Mouse (Mus musculus) frontal cortex, adult (tissue): Measurements from ENCODE around the gene Adam17.
A peak's percentile ranks its signal among the peaks of the same experiment; 100 is the strongest.
"Not testable (repeated sequence)": the region's sequence is repeated elsewhere in the genome, so short reads cannot be mapped to it uniquely, and the experiment has no call there.

Experiments used
- ATAC-seq: cut with Nextera tagmentation; 2 replicates; pipeline ENCODE4 v1.9.2; 2017; ENCODE audit warnings: mild to moderate bottlenecking, moderate library complexity, mixed read lengths; ENCODE audit not compliant: low TSS enrichment

Adam17 gene

DNA sequence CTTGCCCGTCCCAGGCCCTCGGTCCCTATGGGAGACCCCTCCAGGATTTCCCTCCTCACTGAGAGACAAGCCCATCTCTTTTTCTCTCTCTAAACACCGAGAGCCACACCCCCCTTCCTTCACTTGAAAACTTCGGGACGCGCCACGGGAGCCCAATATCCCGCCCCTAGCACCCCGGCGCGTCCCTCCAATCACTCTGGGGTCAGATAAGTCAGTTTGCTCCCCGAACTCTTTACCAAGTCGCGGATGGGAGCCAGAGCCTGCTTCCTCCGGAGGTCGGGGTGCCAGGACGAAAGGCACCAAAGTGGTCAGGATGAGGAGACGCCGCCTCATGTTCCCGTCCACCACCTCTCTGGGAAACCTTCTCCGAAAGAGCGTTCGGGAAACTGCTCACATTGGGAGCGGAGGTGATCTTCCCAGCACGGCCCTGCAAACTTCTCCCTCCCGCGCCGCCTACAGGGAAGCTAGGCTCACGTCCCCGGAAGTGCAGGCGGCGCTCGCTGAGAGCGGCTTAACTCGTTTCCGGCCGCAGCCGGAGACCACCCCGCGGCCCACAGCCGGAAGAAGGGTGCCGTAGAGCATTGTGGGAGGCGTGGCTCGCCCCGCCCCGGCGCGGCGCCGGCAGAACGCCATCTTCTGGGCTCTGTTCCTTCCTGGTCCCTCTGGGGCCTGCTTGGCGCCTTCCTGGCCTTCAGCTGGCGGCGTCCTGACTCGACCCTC lies at the start of gene Adam17:
TSS of gene Adam17 (minus strand) at position 533 of the 720 bp plus-strand sequence.
- peak; percentile 99 for ATAC-seq

DNA sequence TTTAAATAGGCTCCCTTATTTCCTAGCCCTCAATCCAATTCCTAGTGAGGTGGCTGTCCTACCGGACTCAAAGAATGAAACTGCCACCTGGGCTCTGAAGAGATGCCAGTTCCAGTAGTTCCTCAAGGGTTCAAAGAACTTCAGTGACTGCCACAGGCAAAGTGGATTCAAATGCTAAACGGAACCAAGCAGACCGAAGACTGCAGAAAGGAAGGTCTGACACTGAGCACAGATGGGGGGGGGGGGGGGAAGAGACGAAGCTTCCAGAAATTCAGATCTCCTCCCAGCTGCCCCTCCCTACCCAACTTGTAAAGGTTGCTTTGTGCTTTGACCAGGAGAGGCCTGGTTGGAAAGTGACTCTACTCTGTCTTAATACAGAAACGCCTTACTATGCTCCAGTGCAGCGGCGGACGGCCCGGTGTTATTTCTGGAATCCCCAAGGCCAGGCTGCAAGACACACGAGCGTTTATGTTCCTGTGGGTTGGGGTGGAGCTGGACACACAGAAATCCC lies 45.2 kb upstream of the Adam17 start:
- no peak for ATAC-seq

DNA sequence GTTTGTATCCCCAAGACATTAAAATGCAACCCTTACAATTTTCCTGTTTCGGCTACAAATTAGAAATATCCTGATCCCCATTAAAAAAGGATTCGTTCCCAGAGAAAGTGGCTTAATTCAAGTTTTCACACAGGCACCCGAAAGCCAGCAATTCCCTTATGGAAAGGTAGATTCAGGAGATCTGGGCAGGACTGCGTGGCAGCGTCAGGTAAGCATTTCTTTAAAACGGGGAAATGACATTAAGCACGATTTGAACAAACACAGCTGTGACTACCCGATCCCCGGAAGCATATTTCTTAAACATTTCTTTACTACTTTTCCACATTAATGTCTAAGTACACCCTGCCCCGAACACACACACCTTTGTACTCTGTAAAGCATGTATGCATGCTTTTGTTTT lies 44.7 kb upstream of the Adam17 start:
- ATAC-seq = no peak

DNA sequence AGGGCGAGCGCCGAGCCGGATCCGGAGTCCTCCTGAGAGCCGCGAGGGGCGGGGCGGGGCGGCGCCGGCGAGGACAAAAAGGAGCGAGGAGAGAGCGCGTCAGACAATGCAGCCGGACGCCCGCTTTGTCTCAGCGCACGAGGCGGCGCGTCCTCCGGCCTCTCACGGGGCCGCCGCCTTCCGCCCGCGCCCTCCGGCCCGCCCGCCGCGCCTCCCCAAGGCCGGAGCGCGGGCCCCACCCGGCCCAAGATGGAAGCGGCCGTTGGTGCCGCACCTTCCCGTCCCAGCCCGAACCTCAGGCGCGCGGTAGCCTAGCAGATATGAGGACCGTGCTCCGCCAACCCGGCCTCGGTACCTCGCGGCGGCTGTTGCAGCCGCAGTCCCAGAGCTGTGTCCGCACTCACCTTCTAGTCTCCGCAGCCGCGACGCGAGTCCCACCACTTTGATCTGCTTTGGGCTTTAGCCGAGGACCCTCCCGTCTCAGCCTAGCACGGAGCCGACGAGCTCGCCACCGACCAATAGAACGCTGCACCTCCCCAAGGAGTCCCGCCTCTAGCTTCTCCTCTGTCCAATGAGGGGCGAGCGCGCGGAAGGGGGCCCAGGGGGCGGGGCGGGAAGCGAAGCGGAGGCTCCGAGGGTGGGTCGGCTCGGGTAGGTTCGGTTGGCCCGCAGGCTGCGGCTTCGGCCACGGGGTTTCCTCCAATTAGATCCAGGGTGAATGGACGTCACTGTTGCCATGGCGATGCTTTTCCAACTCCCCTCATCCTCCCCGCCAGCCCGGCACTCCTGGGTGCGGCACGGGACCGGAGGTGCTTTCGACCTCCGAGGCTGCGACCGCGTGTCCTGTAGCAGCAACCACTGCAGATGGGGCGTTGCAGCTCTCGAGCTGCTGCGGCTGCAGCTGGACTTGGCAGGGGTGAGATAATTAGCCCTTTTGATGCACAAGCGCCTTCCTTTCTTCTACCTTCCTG lies 44.0 kb upstream of the Adam17 start, which contains the start of gene Ywhaq:
TSS of gene Ywhaq (minus strand) at position 538 of the 971 bp plus-strand sequence.
- peak; percentile 92 for ATAC-seq

DNA sequence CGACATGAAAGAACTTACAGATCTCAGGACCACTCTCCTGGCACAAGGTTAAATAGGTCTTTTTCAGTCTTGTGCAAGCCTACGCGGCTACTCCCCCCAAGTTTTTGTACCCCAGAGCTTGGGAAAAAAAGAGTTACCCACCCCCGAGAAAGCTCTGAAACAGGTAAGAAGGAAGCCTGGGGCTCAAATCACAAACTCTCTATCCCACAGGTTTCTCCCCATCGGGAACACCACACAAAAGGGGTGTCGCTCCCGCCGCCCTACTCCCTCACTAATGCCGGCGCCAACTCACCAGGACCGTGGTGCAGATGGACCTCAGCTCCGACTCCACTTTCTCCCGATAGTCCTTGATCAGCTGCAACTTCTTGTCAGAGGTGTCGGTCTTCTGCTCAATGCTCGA lies 43.1 kb upstream of the Adam17 start:
- ATAC-seq = no peak

DNA sequence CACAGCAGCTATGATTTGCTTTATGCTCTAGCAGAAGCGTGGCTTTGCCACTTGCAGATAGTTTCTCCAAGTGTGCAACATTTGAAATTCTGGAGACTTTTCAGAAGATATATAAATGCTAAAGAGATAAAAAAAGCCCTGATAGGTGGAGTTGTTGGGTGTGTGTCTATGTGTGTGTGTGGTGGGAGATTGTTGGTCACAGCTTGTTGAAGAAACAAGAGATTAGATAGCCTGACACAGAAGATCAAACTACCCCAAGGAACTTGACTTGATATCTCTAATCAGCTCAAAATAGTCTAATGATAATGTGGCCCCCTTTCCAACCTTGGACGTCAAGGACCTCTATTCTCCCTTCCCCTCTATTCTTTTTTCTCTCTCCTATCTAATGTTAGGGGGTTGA lies 37.2 kb upstream of the Adam17 start:
- no peak for ATAC-seq

DNA sequence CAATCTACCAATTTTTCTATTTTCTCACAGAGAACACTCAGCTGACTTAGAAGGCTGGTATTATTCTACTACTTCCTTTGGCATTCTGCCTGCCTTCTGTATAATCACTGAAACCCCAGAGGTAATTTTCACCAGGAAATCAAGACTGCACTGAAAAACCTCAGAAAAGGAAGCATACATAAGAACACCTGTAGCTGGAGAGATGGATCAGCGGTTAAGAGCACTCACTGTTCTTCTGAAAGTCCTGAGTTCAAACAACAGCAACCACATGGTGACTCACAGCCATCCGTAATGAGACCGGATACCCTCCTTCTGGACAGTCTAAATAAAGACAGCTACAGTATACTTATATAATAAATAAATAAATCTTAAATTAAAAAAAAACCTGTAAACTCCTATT lies 36.2 kb upstream of the Adam17 start:
- no peak for ATAC-seq

DNA sequence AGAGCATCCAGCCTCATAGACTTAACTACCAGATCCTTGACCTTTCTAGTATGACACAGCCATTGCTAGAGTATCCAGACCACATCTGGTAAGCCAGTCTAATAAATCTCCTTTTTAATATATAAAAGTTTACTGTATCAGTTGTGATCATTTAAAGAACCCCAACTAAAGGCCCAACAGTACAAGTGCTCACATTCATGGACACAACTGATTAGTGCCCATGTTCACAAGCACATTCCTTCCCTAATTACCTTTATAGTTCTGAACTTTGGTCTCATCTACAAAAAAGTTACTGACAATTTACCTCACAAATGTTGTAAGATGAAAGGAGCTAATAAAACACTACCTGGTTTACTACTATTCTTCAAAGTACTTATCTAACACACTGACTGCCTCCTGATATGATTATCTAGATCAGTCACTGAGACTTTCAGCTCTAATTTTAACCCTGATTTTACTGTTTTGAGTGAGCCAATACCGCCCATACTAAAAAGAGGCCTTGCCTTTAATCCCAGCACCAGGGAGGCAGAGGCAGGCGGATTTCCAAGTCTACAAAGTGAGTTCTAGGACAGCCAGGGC lies 35.4 kb upstream of the Adam17 start:
- no peak for ATAC-seq

DNA sequence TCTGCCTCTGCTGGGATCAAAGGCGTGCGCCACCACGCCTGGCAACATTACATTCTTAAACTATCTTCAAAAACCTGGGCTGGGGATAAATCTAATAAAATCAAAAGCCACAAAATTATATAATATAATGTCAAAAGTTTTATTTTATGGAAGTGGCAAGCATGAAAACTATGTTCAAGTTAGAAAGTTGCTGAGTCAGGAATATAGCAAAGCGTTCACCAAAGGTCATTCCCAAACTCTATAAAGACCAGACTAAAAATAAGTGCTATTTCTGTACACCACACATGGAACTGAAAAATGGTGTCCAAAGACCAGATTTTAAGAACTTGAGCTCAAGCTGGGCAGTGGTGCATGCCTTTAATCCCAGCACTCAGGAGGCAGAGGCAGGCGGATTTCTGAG lies 29.3 kb upstream of the Adam17 start:
- ATAC-seq = no peak

DNA sequence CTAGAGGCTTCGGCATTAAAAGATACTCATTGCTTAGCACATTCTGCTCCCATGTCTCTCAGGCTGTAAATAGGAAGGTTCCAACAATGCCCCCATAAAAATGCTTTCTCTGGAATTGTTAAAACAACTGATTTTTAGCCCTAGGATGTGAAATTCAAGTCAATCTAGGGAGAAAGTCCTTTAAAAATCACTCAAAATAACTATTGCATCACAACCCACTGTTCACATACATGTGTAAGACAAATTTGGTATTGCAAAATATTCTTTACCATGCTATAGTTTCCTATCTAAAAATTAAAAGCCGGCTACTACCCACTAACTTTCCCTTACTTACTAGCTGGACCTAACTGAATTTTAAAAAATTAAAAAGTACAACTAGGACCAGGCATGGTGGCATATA lies 12.8 kb upstream of the Adam17 start:
- ATAC-seq = no peak

DNA sequence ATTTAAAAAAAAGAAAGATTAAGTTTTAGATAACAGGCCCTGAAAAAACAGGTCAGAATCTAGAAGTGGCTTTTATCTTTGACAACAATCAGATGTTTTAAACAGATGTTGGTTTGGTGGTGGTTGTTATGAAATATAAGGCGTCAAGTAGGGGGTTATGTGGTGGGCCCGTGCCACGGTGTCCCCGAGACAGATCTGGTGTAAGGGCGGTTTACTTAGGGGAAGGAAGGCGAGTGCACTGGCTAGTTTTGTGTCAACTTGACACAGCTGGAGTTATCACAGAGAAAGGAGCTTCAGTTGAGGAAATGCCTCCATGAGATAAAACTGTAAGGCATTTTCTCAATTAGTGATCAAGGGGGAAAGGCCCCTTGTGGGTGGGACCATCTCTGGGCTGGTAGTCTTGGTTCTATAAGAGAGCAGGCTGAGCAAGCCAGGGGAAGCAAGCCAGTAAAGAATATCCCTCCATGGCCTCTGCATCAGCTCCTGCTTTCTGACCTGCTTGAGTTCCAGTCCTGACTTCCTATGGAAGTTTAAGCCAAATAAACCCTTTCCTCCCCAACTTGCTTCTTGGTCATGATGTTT lies 5.4 kb upstream of the Adam17 start:
- not testable (repeated sequence) for ATAC-seq

DNA sequence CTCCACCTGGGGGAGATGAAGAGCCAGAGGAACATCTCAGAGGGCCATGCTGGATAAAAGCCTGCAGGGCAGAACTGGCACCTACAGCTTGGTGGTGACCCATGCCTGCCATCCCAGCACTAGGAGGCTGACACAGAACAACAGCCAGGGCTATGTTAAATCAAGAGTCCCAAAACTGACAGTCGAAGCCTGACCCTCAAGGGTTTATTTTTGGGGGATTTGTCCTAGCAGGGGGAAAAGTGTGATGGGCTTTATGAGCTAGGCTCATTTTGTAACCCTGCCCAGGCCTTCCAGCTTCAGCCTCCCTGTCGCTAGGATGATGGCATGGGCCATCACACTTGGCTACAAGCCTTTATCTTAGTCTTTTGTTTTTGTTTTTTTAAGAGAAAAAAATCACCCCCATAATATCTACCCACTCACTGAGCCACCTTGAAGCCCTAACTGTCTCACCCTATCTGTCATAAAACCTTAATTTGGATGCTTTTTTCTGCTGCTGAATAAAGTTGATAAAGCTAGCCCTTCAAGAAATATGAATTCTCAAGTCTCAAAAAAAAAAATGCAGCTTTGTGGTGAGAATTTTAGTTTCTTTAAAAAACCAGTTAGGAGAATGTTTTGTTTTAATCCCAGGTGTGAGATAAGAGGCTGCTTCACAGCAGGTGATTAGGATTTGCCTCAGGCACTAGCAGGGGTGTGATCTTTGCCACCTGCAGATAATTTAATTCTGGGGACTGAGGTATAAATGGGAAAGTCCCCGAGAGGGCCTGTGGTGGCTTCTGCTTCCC lies 2.1 kb upstream of the Adam17 start:
- ATAC-seq = no peak

DNA sequence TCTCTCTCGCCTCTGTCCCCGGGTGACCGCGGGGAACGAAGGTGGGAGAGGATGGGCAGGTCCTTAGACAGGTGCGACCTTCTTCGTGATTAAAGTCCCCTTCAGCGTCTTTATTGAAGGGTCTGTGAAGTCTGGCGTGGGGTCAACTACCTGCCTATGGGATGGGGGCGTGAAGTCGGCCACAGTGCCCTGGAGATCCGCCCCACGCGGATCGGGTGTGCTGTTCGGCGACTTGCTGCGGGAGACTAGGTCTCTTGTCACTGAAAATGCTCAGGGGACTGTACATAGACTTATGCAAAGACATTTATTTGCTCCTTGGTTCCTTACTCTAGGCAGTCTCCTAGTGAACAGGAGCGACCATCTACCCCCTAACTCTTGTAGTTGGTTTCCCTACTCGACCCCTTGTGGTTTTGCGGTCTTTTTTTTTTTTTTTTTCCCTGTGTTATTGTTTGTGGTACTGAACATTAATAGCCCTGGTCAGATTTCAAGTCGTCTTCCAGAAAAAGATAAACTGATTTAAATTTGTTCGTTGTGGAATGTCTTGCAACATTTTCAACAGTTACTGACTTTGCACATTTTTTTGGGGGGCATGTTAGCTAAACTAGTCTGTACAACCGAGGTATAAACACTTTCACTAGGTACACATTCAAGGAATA lies 516 bp upstream of the Adam17 start:
- ATAC-seq = peak; percentile 68

DNA sequence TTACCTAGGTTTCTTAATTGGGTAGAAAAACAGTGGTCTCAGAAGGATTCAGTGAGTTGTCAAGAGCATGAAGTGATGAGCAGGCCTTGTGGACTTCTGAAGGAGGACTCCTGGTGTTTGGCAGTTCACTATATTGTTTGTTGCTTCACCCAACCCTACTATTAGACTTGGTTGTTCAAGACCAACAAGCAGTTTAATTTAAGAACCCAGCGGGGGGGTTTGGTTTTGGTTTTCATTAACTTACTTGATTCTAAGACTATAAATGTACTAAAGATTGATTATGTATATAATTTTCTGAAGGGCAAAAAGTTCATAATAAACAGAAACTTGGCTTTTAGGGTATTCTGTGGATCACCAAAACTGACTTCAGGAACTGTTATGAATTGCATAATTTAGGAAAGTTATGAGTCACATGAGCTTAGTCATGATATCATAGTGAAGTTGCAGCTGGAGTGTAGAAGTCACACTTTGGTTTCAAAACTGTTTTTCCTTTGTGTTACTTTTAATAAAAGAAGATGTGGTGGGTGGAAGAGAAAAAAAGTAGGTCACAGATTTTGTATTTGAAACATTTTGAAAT lies 3.3 kb downstream of the Adam17 start:
- ATAC-seq = no peak

DNA sequence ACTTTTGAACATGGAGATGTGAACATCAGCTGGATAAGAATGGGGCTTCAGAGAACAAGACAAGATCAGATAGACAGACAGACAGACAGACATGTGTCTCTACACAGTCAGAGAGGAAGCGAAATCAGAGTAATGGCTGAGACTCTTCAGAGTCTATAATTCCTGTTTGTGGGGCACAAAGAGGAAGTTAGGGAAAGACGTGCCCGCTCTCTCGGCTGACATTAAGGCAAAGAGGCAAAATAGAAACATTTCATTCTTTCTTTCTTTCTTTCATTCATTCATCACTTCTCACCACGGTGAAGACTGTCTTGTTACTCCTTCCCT lies 4.4 kb downstream of the Adam17 start:
- no peak for ATAC-seq

DNA sequence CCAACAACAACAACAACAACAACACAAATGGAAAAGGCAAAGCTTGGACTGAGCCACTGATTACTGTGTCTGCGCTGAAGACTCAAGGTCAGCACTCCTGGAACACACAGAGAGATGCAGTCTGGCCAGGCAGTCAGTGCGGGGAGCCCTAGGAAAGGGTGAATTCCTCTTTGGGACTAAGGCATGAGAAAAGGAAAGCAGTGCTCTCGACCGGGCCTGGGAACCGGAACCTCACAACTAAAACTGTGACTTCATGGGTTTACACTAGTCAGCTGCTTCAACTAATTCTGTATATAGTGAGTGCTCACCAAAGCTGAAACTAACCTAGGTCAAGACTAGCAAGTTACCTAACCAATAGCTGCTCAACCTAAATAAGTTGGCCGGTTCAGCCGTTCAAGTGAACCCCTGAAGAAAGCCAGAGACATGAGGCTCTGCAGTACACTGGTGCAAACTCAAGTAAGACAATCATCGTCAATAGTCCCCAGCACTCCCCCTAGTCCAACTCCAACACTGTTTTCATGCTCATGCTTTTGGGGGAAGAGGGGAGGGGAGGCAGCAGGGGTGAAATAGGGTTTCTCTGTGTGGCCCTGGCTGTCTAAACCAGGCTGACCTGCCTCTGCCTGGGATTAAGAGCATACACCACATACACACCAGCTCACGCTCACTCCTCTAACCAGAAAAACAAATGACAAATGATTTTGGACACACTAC lies 4.9 kb downstream of the Adam17 start:
- no peak for ATAC-seq

DNA sequence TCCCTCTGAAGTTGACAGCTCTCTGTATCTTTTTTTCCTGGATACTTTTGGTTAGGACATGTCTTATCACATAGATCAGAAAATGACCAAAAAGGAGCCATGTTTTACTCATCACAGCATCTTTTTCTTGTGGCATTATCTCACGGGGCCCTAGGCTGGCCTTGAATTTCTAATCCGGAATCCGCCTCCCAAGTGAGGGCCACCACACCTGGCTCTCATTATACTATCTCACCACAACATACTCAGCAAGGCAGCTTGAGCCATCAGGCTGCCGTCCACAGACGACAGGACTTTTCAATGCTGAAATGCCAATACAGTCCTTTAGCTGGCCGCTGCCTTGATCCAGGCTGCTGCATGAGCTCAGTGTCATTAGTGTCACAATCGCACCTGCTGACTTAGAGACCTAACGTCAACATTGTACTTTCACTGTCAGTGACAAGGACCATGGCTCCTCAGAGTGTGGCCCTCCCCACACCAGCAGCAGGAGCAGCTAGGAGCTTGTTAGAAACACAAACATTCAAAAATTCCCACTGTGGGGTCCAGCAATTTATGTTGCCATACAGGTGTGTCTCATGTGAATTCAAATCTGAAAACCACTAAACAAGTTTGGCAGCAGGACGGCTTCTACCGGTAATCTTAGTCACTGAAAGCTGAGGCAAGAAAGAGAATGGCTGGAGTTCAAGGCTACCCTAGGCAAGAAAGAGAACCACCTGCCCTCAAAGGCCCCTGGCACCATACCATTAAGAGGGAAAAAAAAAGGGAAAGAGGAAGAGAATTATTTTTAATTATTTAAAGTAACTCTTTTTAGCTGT lies 8.6 kb downstream of the Adam17 start:
- ATAC-seq = no peak

DNA sequence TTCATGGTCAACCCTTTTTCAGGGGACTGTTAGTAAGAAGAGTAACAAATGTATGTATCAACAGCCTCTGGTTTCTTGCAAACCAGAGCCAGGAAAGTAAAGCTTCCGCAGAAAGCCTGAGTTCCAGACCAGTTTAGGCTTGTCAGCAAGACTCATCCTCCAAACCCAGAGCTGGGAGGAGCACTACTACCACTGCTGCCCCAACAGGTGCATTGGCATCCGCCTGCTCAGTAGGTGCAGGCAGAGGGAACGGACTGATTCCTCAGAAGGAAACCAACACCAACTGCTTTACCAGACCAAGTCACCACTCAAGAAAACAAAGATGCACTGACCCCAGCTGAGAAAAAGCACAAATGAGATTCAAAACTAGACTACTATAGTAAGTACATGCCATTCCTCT lies 10.2 kb downstream of the Adam17 start:
- no peak for ATAC-seq

DNA sequence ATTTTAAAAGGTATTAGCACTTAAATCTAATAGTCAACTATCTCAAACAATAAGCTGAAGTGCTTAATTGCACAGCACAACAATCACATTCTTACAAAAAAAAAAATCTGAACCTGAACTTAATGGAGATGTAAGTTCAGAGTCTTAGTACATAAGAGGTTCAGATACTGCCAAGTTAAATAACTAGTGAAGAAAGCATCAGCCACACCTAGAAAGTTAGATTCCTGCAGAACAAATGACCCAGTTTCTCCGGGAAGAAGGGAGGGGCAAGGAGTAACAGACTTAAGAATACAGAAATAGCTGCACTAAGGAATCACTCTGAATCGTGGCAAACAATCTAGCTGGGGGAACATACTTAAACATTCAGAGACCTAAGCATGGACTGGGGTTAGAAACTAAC lies 10.7 kb downstream of the Adam17 start:
- no peak for ATAC-seq
